Mouse (Mus musculus) hindbrain, embryonic 12.5 days (tissue): ENCODE data around the gene Smim22. TPM values are rescaled to one million over a fixed set of nuclear protein-coding genes. Genes with fewer than 3 reads are reported as not detected.

Experiments
- ATAC-seq: fragments of 200-750 bp; cut with Nextera tagmentation; 2 replicates; pipeline ENCODE4 v1.8.0; 2017; ENCODE audit warnings: moderate TSS enrichment; ENCODE audit not compliant: low FRiP score
- H3K27ac ChIP-seq: fragments of 300-500 bp; sonication (generic); 2 replicates; pipeline ENCODE4 v1.5.1; 2016; ENCODE audit warnings: mild to moderate bottlenecking
- H3K27me3 ChIP-seq: fragments of 300-500 bp; sonication (generic); 2 replicates; pipeline ENCODE4 v1.6.1; 2016; ENCODE audit warnings: mild to moderate bottlenecking
- H3K36me3 ChIP-seq: fragments of 300-500 bp; sonication (generic); 2 replicates; pipeline ENCODE4 v1.6.1; 2016; ENCODE audit warnings: mild to moderate bottlenecking
- H3K4me1 ChIP-seq: fragments of 300-500 bp; sonication (generic); 2 replicates; pipeline ENCODE4 v1.6.1; 2016
- H3K4me2 ChIP-seq: fragments of 300-500 bp; sonication (generic); replicated peaks from 2 replicates; pipeline ENCODE4 v1.6.1; 2016; ENCODE audit warnings: mild to moderate bottlenecking
- H3K4me3 ChIP-seq: fragments of 300-500 bp; sonication (generic); 2 replicates; pipeline ENCODE4 v1.5.1; 2016; ENCODE audit warnings: mild to moderate bottlenecking
- H3K9ac ChIP-seq: fragments of 300-500 bp; sonication (generic); 2 replicates; pipeline ENCODE4 v1.6.1; 2016; ENCODE audit warnings: mild to moderate bottlenecking, moderate library complexity
- H3K9me3 ChIP-seq: fragments of 300-500 bp; sonication (generic); replicated peaks from 2 replicates; pipeline ENCODE4 v1.6.1; 2016; ENCODE audit warnings: mild to moderate bottlenecking
- WGBS: fragments of 180-500 bp; shearing (Covaris S2); methylation state at CpG from one replicate; pipeline ENCODE4 v1.1.7; 2016; 5-methylcytosine and 5-hydroxymethylcytosine counted together
- polyA plus RNA-seq: library from polyadenylated mRNA; unstranded; fragments of >200 nt; fragmentation: Nextera tagmentation; extraction: Ambion mirVana; gene quantifications from 2 replicates; pipeline ENCODE4 v1.2.1, GENCODE M21; 2016

Smim22 gene
- polyA plus RNA-seq, 1 experiment from 2014 or later, result 5.0 TPM

DNA sequence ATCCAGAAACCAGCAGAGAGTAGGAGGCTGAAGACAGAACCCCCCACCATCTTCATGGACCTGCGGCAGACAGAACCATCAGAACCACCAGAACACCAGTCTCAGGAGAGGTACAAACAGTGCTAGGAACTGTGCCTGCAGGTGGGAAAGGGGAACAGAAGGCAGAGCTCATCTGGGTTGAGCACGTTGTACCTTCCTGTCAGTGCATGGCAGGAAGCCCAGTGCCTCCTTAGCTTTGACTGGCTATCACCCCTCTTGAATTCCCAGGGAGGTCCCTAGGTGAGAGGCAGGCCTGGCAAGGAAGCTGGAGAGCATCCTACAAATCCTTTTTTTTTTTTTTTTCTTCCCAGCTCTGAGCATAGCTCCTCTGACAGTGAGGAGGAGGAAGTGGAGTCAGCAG is 30.9 kb upstream of the Smim22 start:
- Histone ChIP-seq H3K4me1 (no peaks in the 10 kb centered on the region), H3K4me2 (no peak overlapping the region), H3K4me3 (no peak overlapping the region), H3K27me3 (no peaks in the 10 kb centered on the region), H3K9me3 (no peaks in the 10 kb centered on the region), H3K9ac (no peak overlapping the region), H3K36me3 (no peaks in the 10 kb centered on the region), H3K27ac (no peak overlapping the region)
- no peak for ATAC-seq
- WGBS, result 78% methylated on average over 2 of the region's 2 CpGs

DNA sequence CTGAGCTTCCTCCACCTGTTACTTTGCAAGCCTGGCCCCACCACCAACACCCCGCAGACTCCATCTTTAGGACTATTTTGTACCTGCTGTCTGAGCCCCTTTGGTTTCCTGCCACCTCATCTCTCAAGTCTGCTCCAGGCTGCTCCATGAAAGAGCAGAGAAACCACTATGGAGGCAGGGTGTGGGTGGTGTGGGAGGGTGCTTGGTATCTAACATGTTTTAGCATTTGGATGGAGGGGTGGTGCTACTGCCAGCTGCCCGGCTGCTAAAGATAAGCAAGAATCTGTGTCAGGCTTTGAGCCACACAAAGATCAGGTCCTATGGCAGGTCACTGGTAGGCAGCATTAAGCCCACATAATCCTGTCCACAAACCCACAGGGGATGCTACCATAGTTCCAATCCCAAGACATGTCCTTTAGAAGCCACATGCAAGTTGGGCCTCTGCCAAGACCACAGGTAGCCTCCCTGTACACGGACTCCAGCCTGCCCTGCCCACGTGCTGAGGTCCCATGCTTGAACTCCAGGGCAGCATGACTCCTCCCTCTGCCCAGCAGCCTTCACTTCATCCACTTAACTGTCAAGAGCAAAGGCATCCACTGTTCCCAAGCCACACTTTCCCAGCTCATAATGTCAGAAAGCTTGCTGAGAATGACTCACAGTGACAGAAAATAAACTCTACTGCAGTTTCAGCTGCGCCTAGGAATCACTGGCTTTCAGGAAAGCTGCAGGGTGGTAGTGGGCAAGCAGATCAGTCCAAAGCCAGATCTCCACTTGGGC is 28.6 kb upstream of the Smim22 start:
- Histone ChIP-seq H3K9ac (no peak overlapping the region), H3K4me3 (no peak overlapping the region), H3K27ac (no peak overlapping the region), H3K4me1 (no peaks in the 10 kb centered on the region), H3K27me3 (no peaks in the 10 kb centered on the region), H3K4me2 (no peak overlapping the region), H3K9me3 (no peaks in the 10 kb centered on the region), H3K36me3 (no peaks in the 10 kb centered on the region)
- 70% methylated on average over 5 of the region's 5 CpGs for WGBS
- ATAC-seq, result no peak

DNA sequence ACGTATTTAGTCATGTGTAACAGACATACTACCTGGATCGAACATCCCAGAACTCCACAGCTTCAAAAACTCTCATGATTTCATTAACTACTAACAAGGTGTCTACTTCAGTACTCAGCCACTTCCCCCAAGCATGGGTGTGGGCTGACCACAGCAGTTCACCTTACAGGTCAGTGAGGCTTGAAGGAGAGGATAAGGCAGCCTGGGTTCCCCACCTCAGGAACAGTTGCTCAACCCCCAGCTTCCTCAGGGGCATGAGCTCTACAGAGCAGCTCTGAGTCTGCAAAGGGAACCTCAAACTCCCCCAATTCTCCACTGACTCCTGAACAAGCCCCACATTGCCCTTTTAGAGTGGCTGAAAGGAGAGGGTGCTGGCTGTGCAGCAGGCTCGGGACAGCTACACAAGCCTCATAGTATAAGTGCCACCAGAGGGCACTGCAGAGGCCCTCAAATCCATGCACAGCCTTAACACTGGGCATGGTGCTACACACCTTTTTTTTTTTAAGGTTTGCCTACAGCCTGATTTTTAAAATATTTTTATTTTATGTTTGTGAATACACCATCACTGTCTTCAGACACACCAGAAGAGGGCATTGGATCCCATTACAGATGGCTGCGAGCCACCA is 27.2 kb upstream of the Smim22 start:
- ATAC-seq, result no peak
- H3K4me2 ChIP-seq, result no peak overlapping the region

DNA sequence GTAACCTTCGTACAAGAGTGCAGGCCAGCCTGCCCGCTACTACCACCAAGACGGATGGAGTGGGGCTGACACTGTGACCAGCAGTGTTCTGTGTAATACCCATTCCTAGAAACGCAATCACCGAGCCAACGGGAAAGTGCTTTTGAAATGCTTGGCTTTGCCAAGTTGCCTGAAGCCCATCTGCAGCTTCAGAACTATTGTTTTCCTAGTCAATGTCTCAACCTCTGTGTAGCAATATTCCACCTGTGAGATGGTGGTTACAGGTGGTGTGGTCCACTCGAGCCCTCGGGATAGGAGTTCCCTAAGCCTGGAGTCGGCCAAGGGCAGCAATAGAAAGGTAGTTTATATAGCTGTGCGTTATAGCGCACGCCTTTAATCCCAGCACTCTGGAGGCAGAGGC is 22.4 kb upstream of the Smim22 start:
- Histone ChIP-seq H3K36me3 (no peaks in the 10 kb centered on the region), H3K9me3 (no peaks in the 10 kb centered on the region), H3K4me1 (no peaks in the 10 kb centered on the region), H3K27me3 (no peaks in the 10 kb centered on the region), H3K9ac (no peak overlapping the region), H3K4me3 (no peak overlapping the region), H3K4me2 (no peak overlapping the region), H3K27ac (no peak overlapping the region)
- no peak for ATAC-seq
- WGBS, result 92% methylated on average over 12 of the region's 12 CpGs

More for the DNA sequence above, 27.2 kb upstream of the Smim22 start:
- H3K36me3 ChIP-seq, result no peaks in the 10 kb centered on the region
- H3K4me3 ChIP-seq, result no peak overlapping the region
- H3K27me3 ChIP-seq, result no peaks in the 10 kb centered on the region
- no peak overlapping the region for H3K27ac ChIP-seq
- 70% methylated on average over 4 of the region's 4 CpGs for WGBS
- no peaks in the 10 kb centered on the region for H3K9me3 ChIP-seq
- H3K9ac ChIP-seq, result no peak overlapping the region
- no peaks in the 10 kb centered on the region for H3K4me1 ChIP-seq

DNA sequence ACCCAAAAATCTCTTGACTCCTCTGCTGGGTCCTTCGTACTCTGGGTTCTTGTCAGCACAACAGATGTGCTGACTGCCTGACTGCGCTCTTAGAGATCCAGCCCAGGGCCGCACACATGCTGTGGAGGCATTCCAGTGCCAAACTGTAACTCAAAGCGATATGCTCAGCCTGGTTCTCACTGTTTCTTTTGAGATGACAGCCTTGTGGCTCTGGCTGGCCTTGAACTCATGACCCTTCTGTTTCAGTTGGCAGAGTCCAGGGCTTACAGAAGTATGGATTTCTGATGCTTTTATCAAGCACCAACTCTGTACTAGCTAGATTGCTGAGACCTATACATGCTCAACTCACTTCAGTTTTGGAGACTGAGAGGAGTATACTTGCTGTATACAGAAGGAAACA is 13.8 kb upstream of the Smim22 start:
- Histone ChIP-seq H3K27ac (no peak overlapping the region), H3K9ac (no peak overlapping the region), H3K27me3 (no peaks in the 10 kb centered on the region), H3K36me3 (no peaks in the 10 kb centered on the region), H3K9me3 (no peaks in the 10 kb centered on the region), H3K4me2 (no peak overlapping the region), H3K4me1 (no peaks in the 10 kb centered on the region), H3K4me3 (no peak overlapping the region)
- 83% methylated on average over 4 of the region's 4 CpGs for WGBS
- no peak for ATAC-seq

DNA sequence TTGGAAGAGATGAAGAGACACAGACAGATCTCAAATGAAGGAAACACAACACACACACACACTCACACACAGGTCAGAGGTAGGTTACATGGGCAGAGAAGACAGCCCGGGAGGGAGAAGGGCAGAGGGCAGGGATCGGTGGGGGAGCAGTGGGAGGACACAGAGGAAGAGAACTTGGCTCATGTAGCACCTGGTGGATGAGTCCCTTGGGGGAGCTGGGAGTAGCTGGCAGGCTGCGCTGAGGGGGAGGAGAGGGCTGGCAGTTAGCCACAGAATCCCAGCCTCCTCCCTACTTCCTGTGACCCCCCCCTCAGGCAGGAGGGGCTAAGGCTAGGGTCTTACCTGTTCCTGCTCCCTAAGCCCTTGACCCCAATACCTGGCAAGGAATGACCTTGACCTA is 9.5 kb upstream of the Smim22 start, which contains the start of gene Sept12:
Gene Sept12 (minus strand): TSS at position 300 of the 400 bp plus-strand sequence.
- H3K4me1 ChIP-seq, result no peaks in the 10 kb centered on the region
- WGBS, result 62% methylated on average over 3 of the region's 3 CpGs
- no peak within 1 kb of the TSS for H3K4me2 ChIP-seq
- H3K27ac ChIP-seq, result no peak within 1 kb of the TSS
- ATAC-seq, result no peak
- H3K9me3 ChIP-seq, result no peaks in the 10 kb centered on the region
- no peak within 1 kb of the TSS for H3K4me3 ChIP-seq
- no peak within 1 kb of the TSS for H3K9ac ChIP-seq
- H3K36me3 ChIP-seq, result no peaks in the 10 kb centered on the region
- no peaks in the 10 kb centered on the region for H3K27me3 ChIP-seq

DNA sequence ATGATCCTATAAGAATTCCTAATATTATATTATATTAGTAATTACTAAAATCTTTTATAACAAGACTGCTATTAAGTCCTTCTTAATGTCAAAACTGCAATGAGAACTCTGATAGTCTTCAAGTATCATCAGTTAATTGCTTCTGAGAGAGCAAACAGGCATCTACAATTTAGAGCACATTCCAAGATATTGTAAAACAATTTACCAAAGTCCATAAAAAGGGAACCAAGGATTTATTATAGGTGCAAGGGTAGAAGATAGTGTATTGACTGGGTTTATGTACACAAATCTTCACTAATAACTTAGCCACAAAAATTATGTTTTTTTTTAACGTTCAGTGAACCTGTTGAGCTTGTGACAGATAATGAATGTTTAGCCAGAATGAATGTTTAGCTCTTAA is 8.1 kb upstream of the Smim22 start:
- 90% methylated on average over 1 of the region's 1 CpGs for whole genome bisulfite sequencing
- Histone ChIP-seq H3K4me2 (no peak overlapping the region), H3K27ac (no peak overlapping the region), H3K4me1 (no peaks in the 10 kb centered on the region), H3K27me3 (no peaks in the 10 kb centered on the region), H3K9me3 (no peaks in the 10 kb centered on the region), H3K9ac (no peak overlapping the region), H3K4me3 (no peak overlapping the region), H3K36me3 (no peaks in the 10 kb centered on the region)
- no peak for ATAC-seq

DNA sequence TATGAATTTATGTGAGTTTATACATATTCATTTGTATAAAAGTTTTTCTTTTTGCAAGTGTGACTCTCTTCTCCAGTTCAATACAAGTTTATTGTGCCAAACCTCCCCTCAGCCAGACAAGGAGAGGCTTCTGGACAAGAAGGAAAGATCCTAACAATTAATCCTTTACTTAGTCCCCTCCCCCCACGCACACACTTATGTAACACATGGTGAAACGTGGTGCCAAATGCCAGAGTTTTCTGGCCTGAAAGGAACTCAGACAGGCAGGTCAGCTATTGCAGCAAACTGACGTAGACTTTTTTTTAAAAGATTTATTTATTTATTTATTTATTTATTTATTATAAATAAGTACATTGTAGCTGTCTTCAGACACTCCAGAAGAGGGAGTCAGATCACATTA is 6.5 kb upstream of the Smim22 start:
- no peak overlapping the region for H3K9ac ChIP-seq
- H3K4me2 ChIP-seq, result no peak overlapping the region
- H3K27ac ChIP-seq, result no peak overlapping the region
- ATAC-seq, result no peak
- no peak overlapping the region for H3K4me3 ChIP-seq
- no peaks in the 10 kb centered on the region for H3K27me3 ChIP-seq
- H3K4me1 ChIP-seq, result no peaks in the 10 kb centered on the region
- no peaks in the 10 kb centered on the region for H3K9me3 ChIP-seq
- WGBS, result 79% methylated on average over 3 of the region's 3 CpGs
- no peaks in the 10 kb centered on the region for H3K36me3 ChIP-seq

DNA sequence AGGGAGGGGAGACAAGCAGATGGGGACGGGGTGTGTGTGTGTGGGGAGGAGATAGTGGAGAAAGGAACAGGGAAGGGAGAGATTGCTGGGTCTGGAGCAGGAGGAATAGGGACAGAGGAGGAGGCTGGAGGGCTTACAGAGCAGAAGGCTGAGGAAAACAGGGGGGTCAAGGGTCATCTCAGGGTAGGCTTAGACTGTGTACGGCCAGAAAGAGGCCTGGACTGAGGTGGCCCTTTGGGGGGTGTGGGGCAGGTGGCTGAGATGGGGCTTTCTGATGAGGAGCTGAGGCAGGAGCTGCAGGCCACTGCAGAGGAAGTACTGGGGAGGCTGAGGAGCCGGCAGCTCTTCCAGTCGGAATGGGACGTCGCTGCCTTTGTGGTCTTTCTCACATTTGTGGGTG is 404 bp downstream of the Smim22 start:
- Histone ChIP-seq H3K9ac (no peak overlapping the region), H3K9me3 (no peaks in the 10 kb centered on the region), H3K4me1 (peaks cover 6% of the 10 kb centered on the region), H3K27me3 (no peaks in the 10 kb centered on the region), H3K36me3 (peaks cover 17% of the 10 kb centered on the region), H3K4me2 (no peak overlapping the region), H3K27ac (no peak overlapping the region), H3K4me3 (no peak overlapping the region)
- 54% methylated on average over 6 of the region's 6 CpGs for WGBS
- 0 out of 2 replicates have a peak, but pooled peaks have one; percentile 7 for ATAC-seq

DNA sequence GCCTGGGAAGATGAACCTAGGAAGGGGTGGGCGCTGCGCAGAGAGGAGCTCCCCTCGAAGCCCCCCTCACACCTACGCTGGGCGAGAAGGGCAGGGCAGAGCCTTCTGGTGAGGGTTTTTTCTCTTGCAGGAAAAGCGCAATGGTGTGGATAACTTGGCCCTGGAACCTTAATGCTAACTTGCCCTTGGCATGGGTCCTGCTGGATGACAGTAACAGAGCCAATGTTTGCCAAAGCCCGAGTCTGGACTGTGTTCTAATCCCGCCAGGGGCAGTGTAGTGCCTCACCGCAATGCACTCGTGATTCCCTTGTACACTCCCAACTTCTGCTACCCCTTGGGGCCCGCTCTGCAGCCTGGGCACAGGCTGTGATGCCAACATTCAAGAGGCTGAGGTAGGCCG is 988 bp downstream of the Smim22 start:
- Histone ChIP-seq H3K9ac (no peak overlapping the region), H3K9me3 (no peaks in the 10 kb centered on the region), H3K4me1 (peaks cover 12% of the 10 kb centered on the region), H3K4me3 (no peak overlapping the region), H3K27me3 (no peaks in the 10 kb centered on the region), H3K4me2 (no peak overlapping the region), H3K36me3 (peaks cover 17% of the 10 kb centered on the region), H3K27ac (no peak overlapping the region)
- ATAC-seq, result no peak
- 84% methylated on average over 12 of the region's 12 CpGs for WGBS

DNA sequence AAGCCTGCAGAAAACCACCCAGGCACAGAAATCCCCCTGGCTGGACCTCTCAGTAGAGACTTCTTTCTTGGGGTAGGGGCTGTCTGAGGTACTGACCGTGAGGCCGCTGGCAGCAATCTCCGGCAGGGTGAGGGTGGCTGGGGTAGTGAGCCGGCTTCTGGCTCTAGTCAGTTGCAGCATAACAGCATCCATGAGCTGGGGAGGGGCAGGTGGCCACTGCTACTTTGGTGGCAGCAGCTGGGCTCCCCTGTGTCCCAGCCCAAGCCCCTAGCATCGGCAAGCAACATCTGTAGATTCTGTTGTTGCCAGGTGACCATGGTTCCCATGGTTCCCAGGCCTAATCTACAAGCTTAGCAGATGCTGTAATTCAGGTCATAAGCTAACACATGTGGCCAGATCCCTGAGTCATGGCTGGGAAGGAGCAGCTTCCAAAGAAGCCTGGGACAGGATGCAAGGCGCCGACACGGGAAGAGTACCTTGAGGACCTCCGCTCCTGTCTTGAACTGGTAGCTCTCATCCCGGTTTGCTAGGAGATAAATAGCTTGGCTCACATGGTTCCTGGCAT is 3.4 kb downstream of the Smim22 start:
- H3K4me1 ChIP-seq, result peaks cover 12% of the 10 kb centered on the region
- no peaks in the 10 kb centered on the region for H3K9me3 ChIP-seq
- no peak overlapping the region for H3K9ac ChIP-seq
- H3K4me3 ChIP-seq, result no peak overlapping the region
- peaks cover 28% of the 10 kb centered on the region for H3K36me3 ChIP-seq
- H3K4me2 ChIP-seq, result no peak overlapping the region
- 87% methylated on average over 10 of the region's 10 CpGs for WGBS
- no peak overlapping the region for H3K27ac ChIP-seq
- no peaks in the 10 kb centered on the region for H3K27me3 ChIP-seq
- ATAC-seq, result no peak

DNA sequence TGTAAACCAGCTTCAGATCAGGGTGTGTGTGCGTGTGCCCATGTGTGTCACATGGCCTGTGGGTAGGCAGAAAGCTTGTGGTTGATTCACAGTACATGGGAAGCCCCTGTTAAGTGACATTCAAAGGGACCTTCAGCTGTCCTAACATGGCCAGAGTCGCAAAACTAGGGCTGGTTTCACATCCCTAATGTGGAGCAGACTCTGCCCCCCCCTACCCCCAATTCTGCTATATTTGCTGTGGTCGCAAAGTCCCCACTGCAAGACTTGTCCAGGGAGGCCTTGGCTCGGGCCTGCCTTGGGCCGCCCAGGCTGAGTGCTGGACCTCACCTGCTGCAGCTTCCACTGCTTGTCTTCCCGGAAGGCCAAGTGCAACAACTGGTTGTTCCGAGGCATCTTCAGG is 4.2 kb downstream of the Smim22 start:
- H3K27ac ChIP-seq, result no peak overlapping the region
- H3K9me3 ChIP-seq, result no peaks in the 10 kb centered on the region
- peaks cover 37% of the 10 kb centered on the region for H3K36me3 ChIP-seq
- 90% methylated on average over 7 of the region's 7 CpGs for WGBS
- H3K4me3 ChIP-seq, result no peak overlapping the region
- ATAC-seq, result no peak
- no peaks in the 10 kb centered on the region for H3K27me3 ChIP-seq
- no peak overlapping the region for H3K4me2 ChIP-seq
- H3K9ac ChIP-seq, result no peak overlapping the region
- H3K4me1 ChIP-seq, result peaks cover 12% of the 10 kb centered on the region
